Mouse (Mus musculus) heart, adult 9 months (tissue): ENCODE measurements at regions not wholly inside any gene's neighbourhood (a gene's known extent, or its start where the extent isn't known, plus 50 kb on each side); places are given as distances from the start of the nearest gene placed in this dataset.

Source experiments
- DNase-seq, 2 experiments: peaks; one replicate each; pipeline ENCODE4 v3.0.0; 2022; ENCODE audit warnings: low spot score in 2 of 2

- DNase-seq = no peak
These were observed 204.6 kb upstream of the Mme start for GRCm38 (mm10) chr3:63036691-63037090.

GRCm38 (mm10) chr3:63070786-63071185 lies 170.6 kb upstream of the Mme start:
- no peak for DNase-seq

- no peak for DNase-seq
These were observed 168.3 kb upstream of the Mme start for GRCm38 (mm10) chr3:63073051-63073450.

GRCm38 (mm10) chr3:63078181-63078580 lies 163.2 kb upstream of the Mme start:
- DNase-seq = no peak

- DNase-seq = no peak
These were observed 159.2 kb upstream of the Mme start for GRCm38 (mm10) chr3:63082161-63082560.

- no peak for DNase-seq
These were observed 155.9 kb upstream of the Mme start for GRCm38 (mm10) chr3:63085426-63085825.

GRCm38 (mm10) chr3:63092901-63093300 lies 148.4 kb upstream of the Mme start:
- DNase-seq = peak in 1 of 2 experiments; percentile 15

GRCm38 (mm10) chr3:63115216-63115615 lies 126.1 kb upstream of the Mme start:
- DNase-seq = no peak

- no peak for DNase-seq
These were observed 109.5 kb upstream of the Mme start for GRCm38 (mm10) chr3:63131883-63132282.

GRCm38 (mm10) chr3:63137391-63138147 lies 103.8 kb upstream of the Mme start:
- no peak for DNase-seq

GRCm38 (mm10) chr3:63146237-63146636 lies 95.1 kb upstream of the Mme start:
- DNase-seq = no peak

GRCm38 (mm10) chr3:63182411-63183166 lies 58.7 kb upstream of the Mme start:
- no peak for DNase-seq

GRCm38 (mm10) chr3:63187836-63188440 lies 53.4 kb upstream of the Mme start:
- DNase-seq = no peak
